Mouse (Mus musculus) intestine, embryonic 14.5 days (tissue): ENCODE data around the gene Celsr2. TPM values are rescaled to one million over a fixed set of nuclear protein-coding genes. Genes with fewer than 3 reads are reported as not detected.

Experiments
- ATAC-seq: fragments of 200-750 bp; cut with Nextera tagmentation; replicated peaks from 2 replicates; pipeline ENCODE4 v1.8.0; 2017; ENCODE audit warnings: low read depth, moderate number of reproducible peaks, moderate TSS enrichment, moderate library complexity; ENCODE audit not compliant: low FRiP score, low TSS enrichment
- DNase-seq: peaks from one replicate; pipeline ENCODE4 v3.0.0-alpha.2; 2018; ENCODE audit warnings: low spot score
- H3K27ac ChIP-seq: fragments of 300-500 bp; sonication (generic); 2 replicates; pipeline ENCODE4 v1.5.1; 2014; ENCODE audit warnings: low read depth, mild to moderate bottlenecking, control low read depth
- H3K27me3 ChIP-seq: fragments of 300-500 bp; sonication (generic); replicated peaks from 2 replicates; pipeline ENCODE4 v1.6.1; 2014; ENCODE audit warnings: low read length, control low read depth; ENCODE audit not compliant: control insufficient read depth, insufficient read depth
- H3K36me3 ChIP-seq: fragments of 300-500 bp; sonication (generic); 2 replicates; pipeline ENCODE4 v1.6.1; 2014; ENCODE audit warnings: low read length, control low read depth; ENCODE audit not compliant: control insufficient read depth, insufficient read depth
- H3K4me1 ChIP-seq: fragments of 300-500 bp; sonication (generic); replicated peaks from 2 replicates; pipeline ENCODE4 v1.6.1; 2014; ENCODE audit warnings: low read length, control low read depth, mixed read lengths; ENCODE audit not compliant: control insufficient read depth, insufficient read depth
- H3K4me2 ChIP-seq: fragments of 300-500 bp; sonication (generic); 2 replicates; pipeline ENCODE4 v1.6.1; 2014; ENCODE audit warnings: low read length
- H3K4me3 ChIP-seq: fragments of 300-500 bp; sonication (generic); 2 replicates; pipeline ENCODE4 v1.5.1; 2014; ENCODE audit warnings: low read depth, low read length, control low read depth, mixed read lengths
- H3K9ac ChIP-seq: fragments of 300-500 bp; sonication (generic); 2 replicates; pipeline ENCODE4 v1.6.1; 2014; ENCODE audit warnings: mild to moderate bottlenecking, low read length
- H3K9me3 ChIP-seq: fragments of 300-500 bp; sonication (generic); 2 replicates; pipeline ENCODE4 v1.6.1; 2016; ENCODE audit warnings: low read length, control low read depth; ENCODE audit not compliant: control insufficient read depth
- WGBS: fragments of 180-500 bp; shearing (Covaris S2); extraction: QIAGEN DNeasy Blood & Tissue Kit; methylation state at CpG from one replicate; pipeline ENCODE4 v1.1.7; 2014; 5-methylcytosine and 5-hydroxymethylcytosine counted together
- polyA plus RNA-seq: library from polyadenylated mRNA; unstranded; fragments of >200 nt; fragmentation: Nextera tagmentation; extraction: Ambion mirVana; gene quantifications from 2 replicates; pipeline ENCODE4 v1.2.1, GENCODE M21; 2014

Celsr2 gene
- 7.8 and 7.9 TPM in 2 replicates for polyA plus RNA-seq

GRCm38 (mm10) chr3:108414857-108415830, at the start of gene Celsr2:
Gene Celsr2, minus strand, starts transcription at chr3:108415552.
- Histone ChIP-seq H3K9me3 (peaks cover 14% of the 10 kb centered on the region; the same call in 1 of the 2 replicates), H3K36me3 (0 out of 2 replicates have a peak, but pooled peaks cover 12% of the 10 kb centered on the region), H3K27me3 (peaks cover 9% of the 10 kb centered on the region), H3K27ac (peak within 1 kb of the TSS; percentile 16; the same call in 1 of the 2 replicates), H3K4me2 (peak within 1 kb of the TSS; percentile 98), H3K9ac (peak within 1 kb of the TSS; percentile 63), H3K4me1 (peaks cover 7% of the 10 kb centered on the region), H3K4me3 (peak within 1 kb of the TSS; percentile 58)
- WGBS = 14% methylated on average over 31 of the region's 67 CpGs
- ATAC-seq (peak; percentile 29; the same call in 1 of the 2 replicates), DNase-seq (peak; percentile 85)

- Histone ChIP-seq H3K36me3 (no peaks in the 10 kb centered on the region), H3K27me3 (no peaks in the 10 kb centered on the region), H3K27ac (no peak overlapping the region), H3K9me3 (no peaks in the 10 kb centered on the region), H3K4me3 (no peak overlapping the region), H3K4me1 (0 out of 2 replicates have a peak, but pooled peaks cover 4% of the 10 kb centered on the region), H3K9ac (no peak overlapping the region), H3K4me2 (peak overlapping the region; percentile 16)
- WGBS = 23% methylated on average over 10 of the region's 10 CpGs
- ATAC-seq (peak; percentile 87), DNase-seq (peak; percentile 69)
These were observed 43.5 kb upstream of the Celsr2 start for GRCm38 (mm10) chr3:108458866-108459265.

- Histone ChIP-seq H3K4me3 (no peak overlapping the region), H3K27me3 (no peaks in the 10 kb centered on the region), H3K27ac (no peak overlapping the region), H3K4me1 (0 out of 2 replicates have a peak, but pooled peaks cover 4% of the 10 kb centered on the region), H3K9me3 (no peaks in the 10 kb centered on the region), H3K4me2 (peak overlapping the region; percentile 16), H3K36me3 (no peaks in the 10 kb centered on the region), H3K9ac (no peak overlapping the region)
- ATAC-seq (peak; percentile 36; the same call in 1 of the 2 replicates), DNase-seq (no peak)
- WGBS = 60% methylated on average over 14 of the region's 14 CpGs
These were observed 43.0 kb upstream of the Celsr2 start for GRCm38 (mm10) chr3:108458380-108458779.

GRCm38 (mm10) chr3:108454172-108454571, 38.8 kb upstream of the Celsr2 start:
- Histone ChIP-seq H3K9me3 (no peaks in the 10 kb centered on the region), H3K27me3 (no peaks in the 10 kb centered on the region), H3K36me3 (no peaks in the 10 kb centered on the region), H3K9ac (no peak overlapping the region), H3K4me1 (0 out of 2 replicates have a peak, but pooled peaks cover 4% of the 10 kb centered on the region), H3K4me2 (no peak overlapping the region), H3K4me3 (no peak overlapping the region), H3K27ac (no peak overlapping the region)
- DNase-seq (no peak), ATAC-seq (no peak)
- 67% methylated on average over 1 of the region's 1 CpGs for WGBS

- no peaks in the 10 kb centered on the region for H3K36me3 ChIP-seq
- H3K4me3 ChIP-seq = no peak overlapping the region
- no peak overlapping the region for H3K4me2 ChIP-seq
- H3K9ac ChIP-seq = no peak overlapping the region
- H3K27me3 ChIP-seq = no peaks in the 10 kb centered on the region
- DNase-seq = no peak
- no peaks in the 10 kb centered on the region for H3K9me3 ChIP-seq
- 94% methylated on average over 2 of the region's 2 CpGs for WGBS
- no peaks in the 10 kb centered on the region for H3K4me1 ChIP-seq
- H3K27ac ChIP-seq = no peak overlapping the region
- no peak for ATAC-seq
These were observed 36.6 kb upstream of the Celsr2 start for GRCm38 (mm10) chr3:108451969-108452368.

GRCm38 (mm10) chr3:108445366-108445705, 30.0 kb upstream of the Celsr2 start:
- Histone ChIP-seq H3K4me2 (peak overlapping the region; percentile 97), H3K27ac (0 out of 2 replicates have a peak overlapping the region, but pooled peaks have one; percentile 24), H3K9ac (peak overlapping the region; percentile 27), H3K9me3 (no peaks in the 10 kb centered on the region), H3K36me3 (peaks cover 10% of the 10 kb centered on the region), H3K4me3 (peak overlapping the region; percentile 88), H3K27me3 (no peaks in the 10 kb centered on the region), H3K4me1 (peaks cover 19% of the 10 kb centered on the region)
- WGBS = 14% methylated on average over 6 of the region's 6 CpGs
- DNase-seq = no peak
- peak; percentile 38; the same call in 1 of the 2 replicates for ATAC-seq

- no peaks in the 10 kb centered on the region for H3K9me3 ChIP-seq
- ATAC-seq (peak; percentile 96), DNase-seq (peak; percentile 91)
- H3K27ac ChIP-seq = peak within 1 kb of the TSS; percentile 80
- peak within 1 kb of the TSS; percentile 88 for H3K4me3 ChIP-seq
- peaks cover 19% of the 10 kb centered on the region for H3K4me1 ChIP-seq
- H3K4me2 ChIP-seq = peak within 1 kb of the TSS; percentile 97
- peak within 1 kb of the TSS; percentile 71 for H3K9ac ChIP-seq
- no peaks in the 10 kb centered on the region for H3K27me3 ChIP-seq
- WGBS = under 1% methylated on average over 41 of the region's 41 CpGs
- peaks cover 10% of the 10 kb centered on the region for H3K36me3 ChIP-seq
These were observed 29.5 kb upstream of the Celsr2 start, which contains the start of gene Sars for GRCm38 (mm10) chr3:108444698-108445365. Gene Sars, minus strand, starts transcription at chr3:108445209.

GRCm38 (mm10) chr3:108444029-108444428, 28.7 kb upstream of the Celsr2 start:
- DNase-seq = no peak
- Histone ChIP-seq H3K27ac (0 out of 2 replicates have a peak overlapping the region, but pooled peaks have one; percentile 80), H3K9me3 (no peaks in the 10 kb centered on the region), H3K36me3 (peaks cover 10% of the 10 kb centered on the region), H3K27me3 (no peaks in the 10 kb centered on the region), H3K4me1 (peaks cover 19% of the 10 kb centered on the region), H3K4me2 (peak overlapping the region; percentile 97), H3K4me3 (peak overlapping the region; percentile 88), H3K9ac (peak overlapping the region; percentile 71)
- 24% methylated on average over 8 of the region's 8 CpGs for WGBS
- no peak for ATAC-seq
